Mouse (Mus musculus) lung, adult 2 months (tissue): ENCODE data around the gene Map10. TPM values are rescaled to one million over a fixed set of nuclear protein-coding genes. Genes with fewer than 3 reads are reported as not detected.
A peak's percentile ranks its signal among the peaks of the same experiment; 100 is the strongest.

Experiments used
- DNase-seq: peaks from one replicate; pipeline ENCODE4 v3.0.0; 2022
- H3K4me1 ChIP-seq: fragments of 200-500 bp; 2 replicates; pipeline ENCODE4 v1.6.1; 2011; ENCODE audit warnings: low read length; ENCODE audit not compliant: control insufficient read depth, insufficient read depth
- H3K4me3 ChIP-seq: fragments of 200-500 bp; replicated peaks from 2 replicates; pipeline ENCODE3; 2011; ENCODE audit warnings: low read depth, mild to moderate bottlenecking, control low read depth, low read length; ENCODE audit errors: extremely low read depth
- CTCF ChIP-seq: fragments of 200-500 bp; IDR thresholded peaks from 2 replicates; pipeline ENCODE4 v1.5.1; 2011; ENCODE audit warnings: mild to moderate bottlenecking, low read length, control low read depth; ENCODE audit not compliant: insufficient read depth
- POLR2A ChIP-seq: fragments of 200-500 bp; IDR thresholded peaks from 2 replicates; pipeline ENCODE4 v1.6.1; 2011; ENCODE audit warnings: low read depth, mild to moderate bottlenecking, control low read depth, low read length, borderline replicate concordance; ENCODE audit errors: extremely low read depth
- WGBS: fragments of 180-500 bp; shearing (Covaris S2); methylation state at CpG from one replicate; pipeline ENCODE4 v1.1.7; 2018; 5-methylcytosine and 5-hydroxymethylcytosine counted together
- polyA plus RNA-seq: library from polyadenylated mRNA; depleted of rRNA; stranded (reverse); fragments of >200 nt; gene quantifications from 2 replicates; pipeline ENCODE4 v1.2.3, GENCODE M21; 2012; rRNA removed

Gene Map10
- polyA plus RNA-seq: 2.0 and 2.6 TPM in 2 replicates

DNA sequence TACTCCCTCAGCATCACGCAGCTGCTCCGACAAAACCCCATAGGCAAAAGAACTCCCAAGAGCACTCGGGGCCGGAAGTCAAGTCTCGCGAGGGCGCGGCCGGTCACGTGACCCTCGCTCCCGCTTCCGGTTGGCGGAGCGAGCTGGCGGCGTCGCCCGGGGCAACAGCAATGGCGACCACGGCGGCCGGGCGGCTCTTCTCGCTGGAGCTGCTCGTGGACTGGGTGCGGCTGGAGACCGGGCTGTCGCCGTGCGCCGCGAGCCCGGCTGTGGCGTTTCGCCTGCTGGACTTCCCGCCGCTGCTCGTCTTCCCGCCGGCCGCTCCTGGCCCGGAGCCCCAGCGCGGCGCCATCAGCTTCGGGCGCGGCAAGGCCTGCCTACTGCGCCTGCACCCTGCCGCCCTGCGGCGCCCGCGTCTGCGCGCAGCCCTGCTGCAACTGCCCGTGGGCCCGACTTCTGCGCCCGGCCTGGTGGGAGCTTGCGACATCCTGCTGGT lies at the start of gene Map10:
Gene Map10, plus strand, starts transcription at position 119 of the 496 bp plus-strand sequence.
- no peak for TF ChIP-seq CTCF
- TF ChIP-seq POLR2A: peak; percentile 53; the same call in 1 of the 2 replicates
- DNase-seq: peak; percentile 85
- 0 out of 2 replicates have a peak, but pooled peaks cover 5% of the 10 kb centered on the region for H3K4me1 ChIP-seq
- WGBS: 2% methylated on average over 62 of the region's 62 CpGs
- peak within 1 kb of the TSS; percentile 55 for H3K4me3 ChIP-seq

DNA sequence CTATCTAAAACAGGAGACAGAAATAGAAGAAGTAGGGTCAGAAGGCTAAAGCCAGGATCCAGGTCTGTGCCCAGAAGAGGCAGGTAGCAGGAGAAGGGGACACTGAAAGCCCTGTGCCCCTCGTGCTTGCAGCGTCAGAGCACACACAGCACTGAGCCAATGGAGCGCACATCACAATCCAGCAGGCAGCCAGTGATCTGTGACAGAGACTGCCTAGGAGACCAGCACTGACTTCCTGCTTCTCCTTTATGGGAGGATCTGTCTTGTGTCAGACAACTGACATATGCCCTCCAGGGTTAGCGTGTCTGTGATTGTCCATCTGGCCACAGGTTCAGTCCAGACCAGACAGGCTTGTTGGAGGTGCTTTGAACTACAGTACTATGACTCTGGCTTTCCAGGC lies 49.3 kb upstream of the Map10 start:
- no peak for TF ChIP-seq POLR2A
- TF ChIP-seq CTCF: no peak
- 77% methylated on average over 4 of the region's 4 CpGs for WGBS
- no peak for DNase-seq
- Histone ChIP-seq H3K4me1 (0 out of 2 replicates have a peak, but pooled peaks cover 3% of the 10 kb centered on the region), H3K4me3 (no peak overlapping the region)

DNA sequence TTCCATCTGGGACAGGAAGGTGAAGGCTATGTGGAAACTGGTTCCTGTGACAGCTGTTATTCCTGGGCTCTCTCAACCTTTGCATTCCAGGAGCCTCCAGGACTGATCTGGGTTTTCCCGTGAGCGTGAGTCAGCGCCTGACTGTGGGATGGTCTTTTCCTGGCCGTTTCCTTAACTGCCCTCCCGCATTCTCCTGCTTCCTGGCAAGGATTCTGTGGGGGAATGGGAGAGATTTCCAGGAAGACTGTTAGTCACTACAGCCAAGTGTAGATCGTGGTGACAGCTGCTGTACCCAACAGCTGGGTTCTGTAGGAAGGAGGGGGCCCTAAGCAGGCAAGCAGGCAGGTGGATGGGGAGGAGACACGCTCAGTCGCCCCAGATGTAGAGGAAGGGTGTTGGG lies 45.3 kb upstream of the Map10 start:
- DNase-seq: no peak
- TF ChIP-seq POLR2A (no peak), CTCF (no peak)
- Histone ChIP-seq H3K4me3 (no peak overlapping the region), H3K4me1 (no peaks in the 10 kb centered on the region)
- whole genome bisulfite sequencing: 43% methylated on average over 8 of the region's 8 CpGs

DNA sequence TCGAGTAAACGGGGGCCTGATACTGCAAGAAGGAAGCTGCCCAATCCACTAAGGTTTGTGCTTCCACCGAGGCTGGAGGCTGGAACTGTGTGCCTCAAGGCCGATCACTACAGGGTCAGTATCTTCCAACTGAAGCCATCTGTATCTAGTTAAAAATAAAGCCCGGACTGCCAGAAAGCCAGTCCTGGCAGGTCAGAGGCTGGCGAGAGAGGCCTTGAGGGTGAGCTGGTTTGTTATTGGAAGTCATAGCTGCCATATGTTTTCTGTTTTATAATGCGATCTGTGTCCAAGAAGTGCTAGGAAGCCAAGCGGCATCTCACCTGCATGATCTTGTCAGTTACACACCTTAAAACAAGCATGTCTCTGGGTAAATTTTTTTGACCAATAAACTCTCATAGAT lies 43.2 kb upstream of the Map10 start:
- H3K4me1 ChIP-seq: no peaks in the 10 kb centered on the region
- DNase-seq: no peak
- TF ChIP-seq CTCF (no peak), POLR2A (no peak)
- H3K4me3 ChIP-seq: no peak overlapping the region
- 93% methylated on average over 8 of the region's 8 CpGs for WGBS

DNA sequence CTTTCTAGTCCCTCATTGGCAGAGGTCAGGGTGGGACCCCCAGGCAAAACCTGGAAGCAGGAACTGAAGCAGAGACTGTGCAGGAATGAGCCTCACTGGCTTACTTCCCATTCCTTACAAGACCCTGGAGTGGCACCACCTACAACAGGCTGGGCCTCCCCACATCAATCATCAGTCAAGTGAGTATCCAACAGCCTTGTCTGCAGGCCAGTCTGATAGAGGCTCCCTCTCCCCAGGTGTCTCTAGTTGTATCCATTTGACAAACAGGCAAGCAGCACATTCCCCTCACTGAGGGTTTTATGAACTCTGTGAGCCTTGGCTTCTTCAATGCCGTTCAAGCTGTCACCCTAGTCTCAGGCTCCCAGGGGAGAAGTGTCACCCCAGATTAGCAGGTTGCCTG lies 40.8 kb upstream of the Map10 start:
- DNase-seq: no peak
- WGBS: 96% methylated on average over 1 of the region's 1 CpGs
- Histone ChIP-seq H3K4me3 (no peak overlapping the region), H3K4me1 (no peaks in the 10 kb centered on the region)
- TF ChIP-seq CTCF (no peak), POLR2A (no peak)

DNA sequence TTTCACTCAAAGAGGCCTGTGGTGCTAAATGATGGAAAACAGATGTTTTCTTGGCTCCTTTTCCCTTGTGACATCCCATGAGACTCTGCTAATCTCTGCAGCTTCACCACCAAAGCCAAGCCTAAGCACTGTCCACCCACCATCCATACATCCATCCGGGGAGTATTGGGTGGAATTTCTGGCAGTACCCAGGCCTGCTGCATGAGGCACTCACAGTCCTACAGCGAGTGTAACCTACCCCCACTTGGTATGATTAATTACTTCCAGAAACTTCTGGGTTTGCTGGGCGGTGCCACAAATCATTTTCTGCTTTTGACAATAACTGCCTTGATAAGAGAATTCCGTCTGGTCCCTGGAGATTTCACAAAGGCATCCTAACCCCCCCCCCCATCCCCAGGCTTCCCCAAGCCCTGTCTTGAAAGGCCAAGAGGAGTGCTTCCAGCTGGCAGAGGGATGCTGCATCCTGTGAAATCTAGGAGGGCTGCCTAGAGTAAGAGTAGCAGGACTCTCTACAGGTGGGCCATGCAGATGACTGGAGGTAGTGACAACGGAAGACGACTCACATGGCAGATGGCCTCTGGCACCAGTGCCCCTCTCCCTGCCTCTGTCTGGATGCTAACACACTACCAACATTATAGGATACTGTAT lies 31.1 kb upstream of the Map10 start:
- TF ChIP-seq CTCF: no peak
- no peak for TF ChIP-seq POLR2A
- Histone ChIP-seq H3K4me3 (no peak overlapping the region), H3K4me1 (no peaks in the 10 kb centered on the region)
- DNase-seq: no peak
- 60% methylated on average over 6 of the region's 6 CpGs for WGBS

DNA sequence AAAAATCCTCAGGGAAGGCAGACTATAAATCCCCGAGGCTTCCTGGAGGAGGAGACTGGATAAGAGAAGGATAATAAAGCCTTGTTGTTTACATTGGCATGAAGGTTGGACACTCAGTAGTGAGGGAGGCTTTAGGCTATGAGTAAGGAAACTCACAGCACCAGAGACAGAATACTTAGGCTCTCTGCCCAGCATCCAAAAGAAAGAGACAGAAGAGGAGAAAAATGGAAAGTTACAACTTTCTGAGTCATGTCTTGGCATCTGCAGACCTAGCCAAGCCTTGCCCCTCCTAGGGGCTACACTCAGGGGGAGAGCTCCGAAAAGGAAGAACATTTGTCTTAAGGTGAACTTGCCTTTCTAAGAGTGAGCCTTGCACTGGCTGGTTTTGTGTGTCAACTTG lies 30.0 kb upstream of the Map10 start:
- H3K4me3 ChIP-seq: no peak overlapping the region
- WGBS: 68% methylated on average over 2 of the region's 2 CpGs
- no peaks in the 10 kb centered on the region for H3K4me1 ChIP-seq
- TF ChIP-seq CTCF (no peak), POLR2A (no peak)
- no peak for DNase-seq

DNA sequence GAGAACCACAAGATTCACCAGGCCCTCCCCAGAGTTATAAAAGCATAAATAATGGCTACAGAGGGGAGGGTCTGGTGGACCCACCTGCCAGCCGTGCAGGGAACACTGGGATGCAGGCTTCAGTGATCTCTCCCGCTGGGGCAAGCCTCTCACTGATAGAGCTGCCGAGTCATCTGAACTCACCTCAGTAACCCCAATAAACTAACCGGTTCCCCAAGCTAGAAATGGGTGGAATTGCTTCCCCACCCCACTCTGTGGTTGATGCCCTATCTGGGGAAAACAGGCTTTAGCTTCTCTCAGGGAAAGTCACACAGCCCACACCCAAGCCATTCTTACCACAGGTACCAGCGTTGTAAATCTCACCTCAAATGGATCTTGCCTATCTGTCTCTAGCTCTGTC lies 28.9 kb upstream of the Map10 start:
- Histone ChIP-seq H3K4me1 (no peaks in the 10 kb centered on the region), H3K4me3 (no peak overlapping the region)
- TF ChIP-seq CTCF (no peak), POLR2A (no peak)
- no peak for DNase-seq
- 85% methylated on average over 5 of the region's 5 CpGs for WGBS

DNA sequence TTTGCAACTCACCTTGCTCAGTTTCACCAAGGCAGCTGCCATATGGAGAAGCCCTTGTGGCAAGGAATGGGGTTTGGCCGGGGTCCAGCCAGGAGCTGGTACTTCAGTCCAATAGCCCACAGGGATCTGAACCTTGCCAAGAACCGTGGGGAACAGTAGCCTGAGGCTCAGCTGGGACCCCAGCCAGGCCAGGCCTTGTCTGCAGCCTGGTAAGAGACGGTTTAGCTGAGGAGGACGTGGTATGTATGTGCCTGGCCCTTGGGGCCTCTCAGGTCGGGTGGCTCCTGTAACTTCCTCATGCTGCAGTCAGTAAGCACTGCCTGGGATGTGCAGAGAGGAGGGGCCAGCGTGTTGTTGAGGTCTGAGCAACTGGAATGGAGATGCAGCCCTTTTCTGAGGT lies 27.8 kb upstream of the Map10 start:
- Histone ChIP-seq H3K4me1 (no peaks in the 10 kb centered on the region), H3K4me3 (no peak overlapping the region)
- TF ChIP-seq CTCF (no peak), POLR2A (no peak)
- 38% methylated on average over 6 of the region's 6 CpGs for WGBS
- no peak for DNase-seq

DNA sequence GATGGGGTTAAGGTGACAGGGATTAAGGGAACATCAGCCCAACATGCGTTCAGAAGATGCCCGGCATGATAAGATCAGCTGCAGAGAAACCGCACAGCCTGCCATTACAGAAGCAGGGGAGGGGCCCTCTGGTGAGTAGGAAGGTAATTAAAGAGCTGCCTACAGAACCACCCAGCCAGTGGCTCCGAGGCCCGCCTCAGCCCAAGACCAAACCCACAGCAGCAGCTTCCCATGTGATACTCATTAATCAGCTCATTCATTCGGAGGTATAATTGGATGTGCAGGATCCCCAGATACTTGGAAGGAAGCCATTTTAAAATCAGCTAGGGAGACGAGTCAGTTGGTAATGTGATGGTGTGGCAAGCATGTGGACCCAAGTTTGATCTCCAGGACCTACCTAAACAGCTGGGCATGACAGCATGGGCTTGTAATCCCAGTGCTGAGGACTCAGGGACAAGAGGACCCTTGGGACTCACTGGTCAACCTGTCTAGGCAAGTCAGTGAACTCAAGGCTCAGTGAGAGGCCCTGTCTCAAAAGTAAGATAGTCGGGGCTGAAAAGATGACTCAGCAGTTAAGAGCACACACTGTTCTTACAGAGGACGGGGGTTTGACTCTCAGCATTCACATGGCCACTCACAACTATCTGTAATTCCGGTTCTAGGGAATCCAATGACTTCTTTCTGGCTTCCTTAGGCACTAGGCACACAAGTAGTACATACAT lies 23.7 kb upstream of the Map10 start:
- no peak for DNase-seq
- no peaks in the 10 kb centered on the region for H3K4me1 ChIP-seq
- no peak for TF ChIP-seq POLR2A
- TF ChIP-seq CTCF: no peak
- WGBS: 71% methylated on average over 10 of the region's 10 CpGs
- H3K4me3 ChIP-seq: no peak overlapping the region
